Mouse (Mus musculus): ENCODE results near the gene Gzf1. TPM values are rescaled to one million over a fixed set of nuclear protein-coding genes. Genes with fewer than 3 reads are reported as not detected.

Gene Gzf1
- polyA plus RNA-seq (2017; shearing (Covaris generic)), result 6.5 TPM

DNA sequence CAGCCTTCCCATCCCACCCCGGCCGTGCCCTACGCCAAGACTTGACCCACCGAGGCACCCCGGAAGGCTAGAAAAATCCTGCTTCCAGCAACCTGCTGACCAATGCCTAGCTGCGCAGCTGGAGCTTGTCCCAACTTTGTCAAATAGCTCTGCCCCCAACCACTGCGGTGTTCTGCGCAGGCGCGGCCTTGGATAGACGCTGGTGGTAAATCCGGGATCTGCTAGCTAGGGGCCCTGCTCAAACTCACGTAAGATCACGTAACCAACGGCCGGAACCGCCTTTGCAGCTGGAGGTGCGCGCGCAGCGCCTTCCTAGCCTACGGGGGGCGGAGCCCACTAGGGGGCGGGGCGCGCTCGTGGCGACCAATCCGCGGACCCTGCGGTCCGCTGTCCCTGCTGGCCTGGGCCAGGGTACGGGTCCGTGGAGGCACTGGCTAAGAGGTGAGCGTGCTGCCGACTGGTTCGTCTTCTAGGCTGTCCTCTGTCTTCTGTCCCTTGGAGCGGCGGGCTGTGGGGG is at the start of gene Gzf1:
Gzf1 (plus strand) TSS at position 249 of the 517 bp plus-strand sequence.

DNA sequence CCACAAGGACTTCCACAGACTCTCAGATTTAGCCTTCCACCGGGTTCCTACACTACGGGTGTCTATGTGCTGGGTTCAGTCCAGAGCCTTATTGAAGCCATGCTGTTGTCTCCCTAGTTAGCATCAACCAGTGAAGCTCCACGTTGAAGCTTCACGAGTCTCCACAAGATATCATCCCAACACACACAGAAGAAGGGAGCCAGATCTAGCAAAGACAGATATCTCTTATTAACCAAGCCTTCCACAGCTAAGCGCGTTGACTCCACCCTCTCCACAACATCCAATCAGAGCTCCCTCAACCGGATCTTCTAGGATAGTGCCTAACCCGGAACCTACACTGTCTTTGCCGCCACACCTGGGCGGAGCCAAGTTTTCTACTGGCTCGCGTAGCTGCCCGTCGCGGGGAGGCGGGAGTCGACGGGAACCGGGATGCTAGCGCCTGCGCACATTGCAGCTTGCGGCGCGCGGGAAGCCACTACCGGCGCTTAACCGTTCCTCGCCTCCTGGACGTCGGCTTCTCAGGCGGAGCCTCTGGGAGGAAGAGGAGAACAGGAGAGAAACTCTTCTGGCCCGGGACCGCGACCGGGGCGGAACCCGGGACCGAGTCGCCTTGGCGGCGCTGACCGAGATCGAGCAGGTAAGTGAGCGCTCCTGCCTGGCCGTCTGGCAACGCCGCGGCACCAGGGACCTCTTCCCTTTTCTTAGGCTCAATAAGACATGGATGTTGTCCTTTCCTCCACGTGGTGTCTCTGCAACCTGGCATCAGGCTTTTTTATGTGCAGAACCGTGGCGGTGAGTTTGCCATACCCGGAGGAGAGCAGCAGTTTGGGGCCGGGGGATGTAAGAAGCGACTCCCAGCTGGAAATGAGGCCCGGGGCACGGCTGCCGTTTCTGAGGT is 8.4 kb upstream of the Gzf1 start, which contains the start of gene Nxt1:
Nxt1 (plus strand) TSS at position 403 of the 898 bp plus-strand sequence.

DNA sequence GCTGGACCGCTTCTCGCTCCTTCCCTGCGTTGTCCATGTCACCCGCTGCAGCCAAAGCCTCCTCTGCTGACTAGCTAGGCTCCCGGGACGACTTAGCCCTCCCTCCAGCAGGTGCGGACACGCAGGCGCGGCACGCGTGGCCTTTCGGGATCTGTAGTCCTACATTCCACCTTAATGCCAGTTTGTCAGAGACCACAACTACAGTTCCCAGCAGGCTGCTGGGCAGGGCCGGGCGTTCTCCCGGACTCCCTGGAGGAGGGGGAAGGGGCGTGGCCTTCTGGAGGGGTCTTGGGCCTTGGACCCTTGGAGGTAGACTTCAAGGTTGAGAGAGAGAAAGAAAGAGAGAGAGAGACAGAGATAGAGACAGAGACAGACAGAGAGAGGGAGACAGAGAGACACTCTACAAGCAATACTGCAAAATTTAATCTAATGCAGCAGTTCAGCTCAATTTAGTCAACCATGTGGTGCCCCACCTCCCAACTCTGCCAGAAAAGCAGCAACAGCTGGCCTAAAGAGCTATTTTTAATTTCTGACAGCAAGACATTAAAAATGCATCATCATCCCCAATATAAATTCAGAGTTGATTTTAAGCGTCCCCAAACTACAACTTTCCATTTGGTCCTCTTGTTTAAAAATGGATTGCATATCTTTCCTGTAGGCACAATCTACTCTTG is 51.6 kb downstream of the Gzf1 start, which contains the start of gene Napb:
Napb (minus strand) TSS at position 141 of the 674 bp plus-strand sequence.

Other genes starting within 250 kb of the Gzf1 start
- 0.06 TPM for gene Cd93, start 237.5 kb upstream of the Gzf1 start, polyA plus RNA-seq (2017; shearing (Covaris generic))
- 45.6 TPM for gene Nxt1, start 8.4 kb upstream of the Gzf1 start, polyA plus RNA-seq (2017; shearing (Covaris generic))
- gene Napb, start 51.4 kb downstream of the Gzf1 start, polyA plus RNA-seq (2017; shearing (Covaris generic)), result 0.93 TPM
- gene Cstl1, start 69.3 kb downstream of the Gzf1 start, polyA plus RNA-seq (2017; shearing (Covaris generic)), result not detected
- gene Cst11, start 90.5 kb downstream of the Gzf1 start, polyA plus RNA-seq (2017; shearing (Covaris generic)), result not detected
- gene 8030411F24Rik, start 101.0 kb downstream of the Gzf1 start, polyA plus RNA-seq (2017; shearing (Covaris generic)), result not detected
- gene Cst12, start 108.3 kb downstream of the Gzf1 start, polyA plus RNA-seq (2017; shearing (Covaris generic)), result not detected
- not detected for gene Cst8, start 117.8 kb downstream of the Gzf1 start, polyA plus RNA-seq (2017; shearing (Covaris generic))
- not detected for gene Cst13, start 139.1 kb downstream of the Gzf1 start, polyA plus RNA-seq (2017; shearing (Covaris generic))
- gene Cst9, start 154.1 kb downstream of the Gzf1 start, polyA plus RNA-seq (2017; shearing (Covaris generic)), result not detected
- not detected for gene 9230104L09Rik, start 184.0 kb downstream of the Gzf1 start, polyA plus RNA-seq (2017; shearing (Covaris generic))
- 66.9 TPM for gene Cst3, start 194.7 kb downstream of the Gzf1 start, polyA plus RNA-seq (2017; shearing (Covaris generic))